Mouse (Mus musculus) cerebellum, adult 9-10 months (tissue): ENCODE measurements around the gene Apba2.
A peak's percentile ranks its signal among the peaks of the same experiment; 100 is the strongest.

Experiments
- DNase-seq: peaks from one replicate; pipeline ENCODE4 v3.0.0; 2022

Gene Apba2

GRCm38 (mm10) chr7:64588636-64589389 lies 87.3 kb downstream of the Apba2 start:
- no peak for DNase-seq

- no peak for DNase-seq
Observed at GRCm38 (mm10) chr7:64595256-64595655, 93.8 kb downstream of the Apba2 start.

GRCm38 (mm10) chr7:64596652-64597051 lies 95.1 kb downstream of the Apba2 start:
- DNase-seq = no peak

GRCm38 (mm10) chr7:64609866-64610265 lies 108.4 kb downstream of the Apba2 start:
- no peak for DNase-seq

- no peak for DNase-seq
Observed at GRCm38 (mm10) chr7:64610875-64611274, 109.4 kb downstream of the Apba2 start.

GRCm38 (mm10) chr7:64619261-64619660 lies 117.8 kb downstream of the Apba2 start:
- no peak for DNase-seq

- no peak for DNase-seq
Observed at GRCm38 (mm10) chr7:64626494-64626893, 125.0 kb downstream of the Apba2 start.

GRCm38 (mm10) chr7:64627972-64628655 lies 126.6 kb downstream of the Apba2 start:
- peak; percentile 86 for DNase-seq

GRCm38 (mm10) chr7:64630697-64631096 lies 129.2 kb downstream of the Apba2 start:
- peak; percentile 51 for DNase-seq

GRCm38 (mm10) chr7:64631131-64631530 lies 129.6 kb downstream of the Apba2 start:
- peak; percentile 88 for DNase-seq

- DNase-seq = peak; percentile 63
Observed at GRCm38 (mm10) chr7:64631781-64632351, 130.4 kb downstream of the Apba2 start.

GRCm38 (mm10) chr7:64633182-64633581 lies 131.7 kb downstream of the Apba2 start:
- DNase-seq = no peak

GRCm38 (mm10) chr7:64633916-64634315 lies 132.4 kb downstream of the Apba2 start:
- no peak for DNase-seq

- DNase-seq = peak; percentile 45
Observed at GRCm38 (mm10) chr7:64634482-64634881, 133.0 kb downstream of the Apba2 start.

- DNase-seq = peak; percentile 53
Observed at GRCm38 (mm10) chr7:64638922-64639321, 137.4 kb downstream of the Apba2 start.

- DNase-seq = peak; percentile 73
Observed at GRCm38 (mm10) chr7:64640651-64641050, 139.1 kb downstream of the Apba2 start.

- DNase-seq = no peak
Observed at GRCm38 (mm10) chr7:64642903-64643302, 141.4 kb downstream of the Apba2 start.

GRCm38 (mm10) chr7:64645458-64645857 lies 144.0 kb downstream of the Apba2 start:
- no peak for DNase-seq

GRCm38 (mm10) chr7:64646046-64646445 lies 144.5 kb downstream of the Apba2 start:
- DNase-seq = no peak

GRCm38 (mm10) chr7:64648947-64649607 lies 147.6 kb downstream of the Apba2 start:
- DNase-seq = no peak

- no peak for DNase-seq
Observed at GRCm38 (mm10) chr7:64651963-64652362, 150.5 kb downstream of the Apba2 start.

GRCm38 (mm10) chr7:64656787-64657186 lies 155.3 kb downstream of the Apba2 start:
- DNase-seq = no peak

GRCm38 (mm10) chr7:64658914-64659313 lies 157.4 kb downstream of the Apba2 start:
- no peak for DNase-seq
